Mouse (Mus musculus) heart, postnatal 0 days (tissue): ENCODE data around the gene Prdx3. TPM values are rescaled to one million over a fixed set of nuclear protein-coding genes. Genes with fewer than 3 reads are reported as not detected.

Experiments used
- ATAC-seq: fragments of 200-750 bp; cut with Nextera tagmentation; 2 replicates; pipeline ENCODE4 v1.8.0; 2017; ENCODE audit warnings: low read depth, moderate number of reproducible peaks, moderate library complexity; ENCODE audit not compliant: insufficient read depth
- DNase-seq: peaks from one replicate; pipeline ENCODE4 v3.0.0-alpha.2; 2016; ENCODE audit warnings: low spot score
- H3K27ac ChIP-seq: fragments of 300-500 bp; sonication (generic); 2 replicates; pipeline ENCODE4 v1.5.1; 2014; ENCODE audit warnings: low read depth, mild to moderate bottlenecking
- H3K27me3 ChIP-seq: fragments of 300-500 bp; sonication (generic); 2 replicates; pipeline ENCODE4 v1.6.1; 2014; ENCODE audit warnings: low read length, mixed read lengths; ENCODE audit not compliant: control insufficient read depth, insufficient read depth
- H3K36me3 ChIP-seq: fragments of 300-500 bp; sonication (generic); replicated peaks from 2 replicates; pipeline ENCODE4 v1.6.1; 2014; ENCODE audit warnings: low read length, mixed read lengths; ENCODE audit not compliant: control insufficient read depth, insufficient read depth
- H3K4me1 ChIP-seq: fragments of 300-500 bp; sonication (generic); 2 replicates; pipeline ENCODE4 v1.6.1; 2014; ENCODE audit warnings: antibody characterized with exemption; ENCODE audit not compliant: control insufficient read depth, insufficient read depth
- H3K4me2 ChIP-seq: fragments of 300-500 bp; sonication (generic); 2 replicates; pipeline ENCODE4 v1.6.1; 2014; ENCODE audit warnings: low read depth, mild to moderate bottlenecking, low read length, moderate library complexity
- H3K4me3 ChIP-seq: fragments of 300-500 bp; sonication (generic); 2 replicates; pipeline ENCODE4 v1.5.1; 2014; ENCODE audit warnings: low read depth, low read length
- H3K9ac ChIP-seq: fragments of 300-500 bp; sonication (generic); replicated peaks from 2 replicates; pipeline ENCODE4 v1.6.1; 2014; ENCODE audit warnings: low read depth, low read length, mixed read lengths
- H3K9me3 ChIP-seq: fragments of 300-500 bp; sonication (generic); replicated peaks from 2 replicates; pipeline ENCODE4 v1.6.1; 2016; ENCODE audit warnings: low read length; ENCODE audit not compliant: control insufficient read depth
- CTCF ChIP-seq: IDR thresholded peaks from 2 replicates; pipeline ENCODE4 v1.5.1; 2016; ENCODE audit warnings: antibody characterized with exemption, control low read depth, low read depth
- EP300 ChIP-seq: IDR thresholded peaks from 2 replicates; pipeline ENCODE4 v1.6.1; 2016; ENCODE audit warnings: antibody characterized with exemption, low read depth
- WGBS: fragments of 180-500 bp; shearing (Covaris S2); extraction: QIAGEN DNeasy Blood & Tissue Kit; methylation state at CpG from one replicate; pipeline ENCODE4 v1.1.7; 2014; 5-methylcytosine and 5-hydroxymethylcytosine counted together
- polyA plus RNA-seq: library from polyadenylated mRNA; unstranded; fragments of >200 nt; fragmentation: Nextera tagmentation; extraction: Ambion mirVana; gene quantifications from 2 replicates; pipeline ENCODE4 v1.2.1, GENCODE M21; 2015
- total RNA-seq: library from RNA; depleted of rRNA; stranded (reverse); fragments of >200 nt; gene quantifications from 2 replicates; pipeline ENCODE4 v1.2.3, GENCODE M21; 2014; ENCODE audit warnings: low replicate concordance

Prdx3 gene
- total and polyA plus RNA-seq, 2 experiments from 2014 or later, result 303 to 312 TPM

DNA sequence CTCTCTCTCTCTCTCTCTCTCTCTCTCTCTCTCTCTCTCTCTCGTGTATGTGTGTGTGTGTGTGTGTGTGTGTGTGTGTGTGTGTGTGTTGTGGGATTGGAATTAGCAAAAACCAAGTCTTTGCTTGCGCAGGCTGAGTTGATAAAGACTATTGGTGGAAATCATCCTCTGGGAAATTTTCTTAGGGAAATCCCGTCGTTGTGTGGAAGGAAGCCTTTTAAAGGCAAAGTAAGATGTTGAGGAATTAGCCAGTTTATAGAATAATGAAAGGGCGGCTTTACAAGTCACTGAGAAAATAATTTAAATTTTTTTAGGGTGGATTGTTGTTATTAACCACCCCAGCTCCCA, 16.7 kb upstream of the Prdx3 start:
- ATAC-seq (no peak), DNase-seq (no peak)
- TF ChIP-seq CTCF (no peak), EP300 (no peak)
- peak overlapping the region; percentile 97; the same call in 1 of the 2 replicates for H3K27ac ChIP-seq
- no peaks in the 10 kb centered on the region for H3K27me3 ChIP-seq
- peak overlapping the region; percentile 85 for H3K4me3 ChIP-seq
- 6% methylated on average over 4 of the region's 5 CpGs for whole genome bisulfite sequencing
- H3K4me1 ChIP-seq, result peaks cover 28% of the 10 kb centered on the region
- peak overlapping the region; percentile 52; the same call in 1 of the 2 replicates for H3K9ac ChIP-seq
- H3K9me3 ChIP-seq, result no peaks in the 10 kb centered on the region
- H3K4me2 ChIP-seq, result peak overlapping the region; percentile 78
- H3K36me3 ChIP-seq, result no peaks in the 10 kb centered on the region

DNA sequence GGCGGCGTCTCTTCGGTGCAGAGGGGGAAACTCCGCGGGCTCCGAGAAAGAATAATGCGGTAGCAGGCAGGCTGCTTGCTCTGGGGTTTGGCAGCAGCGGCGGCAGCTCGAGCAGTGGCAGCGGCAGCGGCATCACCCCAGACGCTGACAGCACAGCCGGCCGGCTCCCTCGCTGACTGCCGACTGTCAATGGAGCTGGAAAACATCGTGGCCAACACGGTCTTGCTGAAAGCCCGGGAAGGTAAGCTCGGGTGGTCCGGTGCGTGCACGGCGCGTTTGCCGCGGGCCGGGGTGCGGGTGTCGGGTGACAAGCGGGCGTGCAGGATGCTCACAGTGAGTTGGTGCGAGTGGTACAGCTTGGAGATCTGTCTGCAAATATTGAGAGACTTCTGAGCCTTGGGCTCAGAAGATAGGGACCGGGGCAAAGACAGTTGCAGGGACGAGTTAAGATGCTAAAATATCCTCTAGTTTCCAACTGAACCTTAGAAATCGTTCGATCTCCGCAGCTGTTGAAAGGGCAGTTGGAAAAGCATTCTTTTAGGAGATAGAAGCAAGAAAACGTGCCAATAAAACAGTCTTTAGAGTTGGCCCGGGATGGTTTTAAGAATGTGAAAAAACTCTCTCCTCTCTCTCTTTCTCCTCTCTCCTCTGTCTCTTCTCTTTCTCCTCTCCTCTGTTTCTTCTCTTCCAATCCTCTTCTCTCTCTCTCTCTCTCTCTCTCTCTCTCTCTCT, 16.2 kb upstream of the Prdx3 start:
- Histone ChIP-seq H3K27ac (peak overlapping the region; percentile 97), H3K36me3 (no peaks in the 10 kb centered on the region), H3K4me3 (peak overlapping the region; percentile 85), H3K9ac (peak overlapping the region; percentile 52), H3K4me1 (peaks cover 25% of the 10 kb centered on the region), H3K27me3 (no peaks in the 10 kb centered on the region), H3K4me2 (peak overlapping the region; percentile 78), H3K9me3 (no peaks in the 10 kb centered on the region)
- WGBS, result under 1% methylated on average over 41 of the region's 41 CpGs
- DNase-seq (no peak), ATAC-seq (peak; percentile 12; the same call in 1 of the 2 replicates)
- TF ChIP-seq CTCF (no peak), EP300 (no peak)

DNA sequence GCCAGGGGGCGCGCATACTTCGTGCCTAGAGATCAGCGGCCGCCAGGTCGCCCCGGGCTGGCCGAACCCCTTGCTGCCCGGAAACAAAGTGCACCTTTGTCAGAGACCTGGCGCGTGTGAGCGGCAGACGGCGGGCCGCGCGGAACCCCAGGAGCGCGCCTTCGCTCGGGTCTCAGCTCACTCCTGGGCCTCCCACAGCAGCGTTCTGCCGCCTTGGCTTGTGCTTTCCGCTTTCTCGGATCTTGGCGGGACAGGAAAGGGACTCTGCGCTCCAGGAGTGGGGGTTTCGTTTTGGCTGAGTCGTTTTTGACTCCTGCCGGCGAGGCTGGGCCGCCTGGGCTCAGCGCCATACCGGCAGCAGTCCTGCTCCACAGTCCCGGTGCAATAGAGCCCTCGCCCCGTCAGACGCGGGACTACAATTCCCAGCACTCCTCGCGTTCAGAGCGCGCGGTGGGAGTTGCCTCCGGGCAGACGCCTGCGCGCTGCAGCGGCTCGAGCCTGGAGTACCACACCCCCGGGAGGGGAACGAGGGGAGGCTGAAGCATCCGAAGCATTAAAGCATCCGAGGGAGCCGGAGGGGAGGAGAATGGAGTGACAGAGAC, 15.5 kb upstream of the Prdx3 start, which contains the start of gene Grk5:
Grk5 (plus strand) TSS at position 36 of the 602 bp plus-strand sequence.
- DNase-seq (peak; percentile 95), ATAC-seq (peak; percentile 96)
- H3K9me3 ChIP-seq, result no peaks in the 10 kb centered on the region
- H3K27ac ChIP-seq, result peak within 1 kb of the TSS; percentile 97
- no peaks in the 10 kb centered on the region for H3K36me3 ChIP-seq
- WGBS, result under 1% methylated on average over 52 of the region's 55 CpGs
- no peaks in the 10 kb centered on the region for H3K27me3 ChIP-seq
- TF ChIP-seq EP300 (no peak; the same call in 1 of the 2 replicates), CTCF (peak; percentile 90)
- H3K4me1 ChIP-seq, result peaks cover 18% of the 10 kb centered on the region
- H3K9ac ChIP-seq, result peak within 1 kb of the TSS; percentile 81
- peak within 1 kb of the TSS; percentile 85 for H3K4me3 ChIP-seq
- H3K4me2 ChIP-seq, result peak within 1 kb of the TSS; percentile 78

DNA sequence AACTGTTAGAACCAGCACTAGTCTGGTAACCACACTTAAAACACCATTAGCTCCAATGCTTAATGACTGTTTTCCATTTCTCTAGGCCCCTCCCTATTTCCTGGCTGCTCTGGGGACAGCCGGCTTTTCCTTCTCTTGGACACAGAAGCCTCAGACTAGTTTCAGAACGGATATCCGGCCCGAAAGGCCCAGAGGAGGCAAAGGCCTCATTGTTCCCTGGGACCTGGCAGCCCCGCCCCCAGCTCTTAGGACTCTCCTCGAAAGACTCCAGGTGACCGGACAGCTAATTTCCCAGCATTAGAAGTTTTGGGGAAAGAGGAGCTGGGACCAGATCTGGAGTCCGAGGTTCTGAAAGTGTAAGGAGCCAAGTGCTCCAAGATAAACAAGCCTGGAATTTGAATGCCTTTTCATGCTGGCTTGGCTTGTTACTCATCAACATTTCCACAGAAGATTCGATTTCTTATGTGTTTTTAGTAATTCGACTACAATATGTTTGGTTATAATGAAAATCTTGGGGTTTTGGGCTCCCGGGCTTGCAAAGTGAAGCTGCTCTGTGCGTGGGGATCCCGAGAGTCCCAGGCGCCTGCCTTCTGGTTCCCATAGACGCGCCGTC, 14.9 kb upstream of the Prdx3 start:
- TF ChIP-seq EP300 (0 out of 2 replicates have a peak, but pooled peaks have one; percentile 39), CTCF (no peak)
- peak overlapping the region; percentile 81 for H3K9ac ChIP-seq
- peak overlapping the region; percentile 97 for H3K27ac ChIP-seq
- H3K4me2 ChIP-seq, result peak overlapping the region; percentile 78
- peak; percentile 75 for DNase-seq
- H3K36me3 ChIP-seq, result no peaks in the 10 kb centered on the region
- WGBS, result 14% methylated on average over 17 of the region's 17 CpGs
- ATAC-seq, result peak; percentile 25
- H3K9me3 ChIP-seq, result no peaks in the 10 kb centered on the region
- H3K27me3 ChIP-seq, result no peaks in the 10 kb centered on the region
- peak overlapping the region; percentile 85 for H3K4me3 ChIP-seq
- H3K4me1 ChIP-seq, result peaks cover 17% of the 10 kb centered on the region

DNA sequence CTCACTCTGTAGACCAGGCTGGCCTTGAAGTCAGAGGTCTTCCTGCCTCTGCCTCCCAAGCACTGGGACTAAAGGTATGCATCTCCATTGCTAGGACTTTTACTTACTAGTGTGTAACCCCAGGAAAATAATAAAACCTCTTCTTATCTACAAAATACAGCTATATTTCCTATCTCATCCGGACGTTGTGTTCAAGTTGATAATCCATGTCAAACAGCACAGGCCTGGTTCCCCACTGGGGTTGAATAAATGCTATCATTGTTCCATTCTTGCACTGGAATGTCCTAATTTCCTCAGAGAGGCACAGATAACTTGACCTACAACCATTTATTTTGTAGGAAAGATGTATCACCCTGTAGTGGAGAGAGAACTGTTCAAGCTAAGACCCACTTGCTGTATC, 13.3 kb upstream of the Prdx3 start:
- peak overlapping the region; percentile 97; the same call in 1 of the 2 replicates for H3K27ac ChIP-seq
- no peak for TF ChIP-seq EP300
- no peak for TF ChIP-seq CTCF
- H3K36me3 ChIP-seq, result no peaks in the 10 kb centered on the region

More for the DNA sequence above, 13.3 kb upstream of the Prdx3 start:
- WGBS, result 44% methylated on average over 2 of the region's 2 CpGs
- Histone ChIP-seq H3K4me2 (no peak overlapping the region), H3K9ac (no peak overlapping the region), H3K9me3 (no peaks in the 10 kb centered on the region), H3K4me1 (peaks cover 12% of the 10 kb centered on the region), H3K4me3 (no peak overlapping the region), H3K27me3 (no peaks in the 10 kb centered on the region)
- ATAC-seq, result no peak
- DNase-seq, result no peak
